In the genomic region with DNA sequence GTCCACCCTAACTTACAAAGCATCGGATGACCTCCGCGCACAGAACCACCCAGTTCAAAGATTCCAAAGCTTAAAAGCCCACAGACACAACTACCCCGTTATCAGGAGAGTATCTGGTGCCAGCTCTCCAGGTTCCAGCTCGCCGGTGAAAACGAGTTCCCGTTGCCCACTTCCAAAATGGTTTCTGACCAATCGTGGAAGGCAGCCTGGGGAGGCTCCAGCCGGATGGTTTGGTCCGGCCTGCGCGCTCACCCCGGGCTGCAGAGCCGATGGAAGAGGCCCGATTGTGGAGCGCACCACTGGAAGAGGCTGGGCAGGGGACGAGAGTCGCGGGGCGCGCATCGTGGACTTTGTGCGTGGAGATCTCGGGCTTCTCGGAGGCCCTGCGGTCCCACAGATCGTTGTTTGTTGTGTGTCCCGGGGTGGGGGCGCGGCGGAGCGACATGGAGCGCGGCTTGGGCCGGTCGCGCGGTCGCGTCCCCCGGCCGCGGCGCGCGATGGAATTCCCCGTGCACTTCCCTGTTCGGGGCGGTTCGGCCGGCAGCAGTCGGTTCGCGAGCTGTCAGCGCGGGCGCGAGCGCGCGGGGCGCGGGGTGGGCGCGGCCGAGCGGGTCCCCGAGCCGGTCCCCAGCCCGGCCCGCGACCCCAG, we compare ENCODE assay signal across 8 mouse cellular contexts. TPM values are rescaled to one million over a fixed set of nuclear protein-coding genes. Genes with fewer than 3 reads are reported as not detected.
DNase-seq lines count a peak whose midpoint lies in the region; ATAC-seq lines count a peak whose summit lies in the region.

A gene (plus strand): TSS at position 275 of the 649 bp plus-strand sequence.

- ATAC-seq in megakaryocyte progenitor cell, adult 5-6 weeks (replicated peaks; ENCODE audit: poor library complexity): peak; percentile 66

- DNase-seq in adipocyte (ENCODE audit: low spot score): peak; percentile 96
- peak; percentile 94 for DNase-seq in embryo, embryonic 10 days (ENCODE audit: low spot score)
- peak; percentile 85 for DNase-seq in gastrocnemius, postnatal 10 days
- DNase-seq in induced T-regulatory cell, adult 2 months (ENCODE audit: low read depth): peak; percentile 94
- peak; percentile 84 to 94 for DNase-seq in left cerebral cortex, adult 9 months (ENCODE audit: low spot score in 2 of 2)
- DNase-seq in right cerebral cortex, postnatal 14 days: peak; percentile 90
- DNase-seq in urinary bladder, postnatal 36 days (ENCODE audit: low spot score in 2 of 2): peak; percentile 84 to 92

RNA-seq across cellular contexts. Expression of the gene that starts here (rescaled TPM):
- total RNA-seq in gastrocnemius, postnatal 10 days (2021): 10 to 100 TPM; 37.1 to 39.5 TPM
- 264 and 290 TPM in 2 replicates for total RNA-seq in megakaryocyte progenitor cell, adult 5-6 weeks (2015)
- 298 and 323 TPM in 2 replicates for total RNA-seq in megakaryocyte progenitor cell, adult 5-6 weeks (2017)

Comparison
In these comparisons a context has a peak if more than half of its experiments do, and no peak if none do; other contexts are left out.
1. Peak in every context shown above with its lines: DNase-seq and ATAC-seq.
2. RNA of the gene that starts here (total RNA-seq): 264 to 323 TPM in megakaryocyte progenitor cell, adult 5-6 weeks; 37.1 to 39.5 TPM in gastrocnemius, postnatal 10 days; every median in the first group is over 4 times any median in the second.